Mouse (Mus musculus) MEL (cell line): ENCODE data around the gene Emilin2. TPM values are rescaled to one million over a fixed set of nuclear protein-coding genes. Genes with fewer than 3 reads are reported as not detected.

Experiments used
- DNase-seq: peaks from one replicate; pipeline ENCODE4 v3.0.0; 2011; ENCODE audit warnings: low read depth, low spot score
- H3K27ac ChIP-seq: 2 replicates; pipeline ENCODE4 v1.5.1; 2012; ENCODE audit warnings: low read depth, mild to moderate bottlenecking, control low read depth, low read length, moderate library complexity; ENCODE audit not compliant: control insufficient read depth
- H3K27me3 ChIP-seq, 2 experiments: fragments of 150-350 bp in 1 of 2; sonication (generic) in 1 of 2; 2 replicates each; pipeline ENCODE4 v1.6.1; 2012; ENCODE audit warnings: low read length in 2 of 2, mild to moderate bottlenecking in 2 of 2, improper control_type of control experiment in 1 of 2, moderate library complexity in 1 of 2; ENCODE audit not compliant: insufficient read depth in 2 of 2, control insufficient read depth in 1 of 2
- H3K36me3 ChIP-seq, 2 experiments: 2 replicates each; pipeline ENCODE4 v1.6.1; 2012 to 2014; ENCODE audit warnings: low read length in 2 of 2, improper control_type of control experiment in 1 of 2, inconsistent platforms in 1 of 2, mild to moderate bottlenecking in 1 of 2; ENCODE audit not compliant: insufficient read depth in 2 of 2, control insufficient read depth in 1 of 2
- H3K4me1 ChIP-seq, 2 experiments: fragments of 150-350 bp in 1 of 2; sonication (generic) in 1 of 2; 2 replicates each; pipeline ENCODE4 v1.6.1; 2012; ENCODE audit warnings: low read length in 2 of 2, improper control_type of control experiment in 1 of 2, mild to moderate bottlenecking in 1 of 2; ENCODE audit not compliant: insufficient read depth in 2 of 2, control insufficient read depth in 1 of 2
- H3K4me3 ChIP-seq, 2 experiments: fragments of 150-350 bp in 1 of 2; sonication (generic) in 1 of 2; 2 replicates each; pipeline ENCODE4 v1.5.1; 2012; ENCODE audit warnings: low read depth in 2 of 2, low read length in 2 of 2, mild to moderate bottlenecking in 2 of 2, moderate library complexity in 2 of 2, control low read depth in 1 of 2, improper control_type of control experiment in 1 of 2; ENCODE audit not compliant: control insufficient read depth in 1 of 2, insufficient read depth in 1 of 2
- H3K79me2 ChIP-seq: 2 replicates; pipeline ENCODE4 v1.6.1; 2012; ENCODE audit warnings: mild to moderate bottlenecking, low read length, moderate library complexity; ENCODE audit not compliant: control insufficient read depth, poor library complexity, insufficient read depth
- H3K9ac ChIP-seq: 2 replicates; pipeline ENCODE4 v1.6.1; 2012; ENCODE audit warnings: low read depth, mild to moderate bottlenecking, control low read depth, low read length, moderate library complexity; ENCODE audit not compliant: control insufficient read depth, poor library complexity, severe bottlenecking
- H3K9me3 ChIP-seq: fragments of 150-350 bp; sonication (generic); replicated peaks from 2 replicates; pipeline ENCODE4 v1.6.1; 2012; ENCODE audit warnings: mild to moderate bottlenecking, low read length, improper control_type of control experiment, moderate library complexity; ENCODE audit not compliant: insufficient read depth
- ELF1 ChIP-seq: IDR thresholded peaks from 2 replicates; pipeline ENCODE4 v1.6.1; 2014; ENCODE audit warnings: low read depth, mild to moderate bottlenecking, inconsistent platforms, low read length, improper control_type of control experiment, moderate library complexity
- EP300 ChIP-seq, 2 experiments: IDR thresholded peaks; 2 replicates each; pipeline ENCODE4 v1.6.1; 2011; ENCODE audit warnings: improper control_type of control experiment in 2 of 2, low read length in 2 of 2, low read depth in 1 of 2, mild to moderate bottlenecking in 1 of 2
- ETS1 ChIP-seq: IDR thresholded peaks from 2 replicates; pipeline ENCODE4 v1.6.1; 2012; ENCODE audit warnings: low read depth, mild to moderate bottlenecking, inconsistent platforms, low read length, improper control_type of control experiment, moderate library complexity
- HCFC1 ChIP-seq: IDR thresholded peaks from 2 replicates; pipeline ENCODE4 v1.6.1; 2012; ENCODE audit warnings: low read depth, mild to moderate bottlenecking, inconsistent platforms, low read length, improper control_type of control experiment, moderate library complexity
- MAFK ChIP-seq: IDR thresholded peaks from 2 replicates; pipeline ENCODE4 v1.6.1; 2011; ENCODE audit warnings: low read depth, mild to moderate bottlenecking, low read length, improper control_type of control experiment, borderline replicate concordance
- MAZ ChIP-seq: IDR thresholded peaks from 2 replicates; pipeline ENCODE4 v1.6.1; 2012; ENCODE audit warnings: low read depth, mild to moderate bottlenecking, inconsistent platforms, low read length, improper control_type of control experiment
- MEF2A ChIP-seq: IDR thresholded peaks from 2 replicates; pipeline ENCODE4 v1.6.1; 2014; ENCODE audit warnings: low read depth, mild to moderate bottlenecking, inconsistent platforms, low read length, improper control_type of control experiment; ENCODE audit not compliant: poor library complexity, insufficient replicate concordance, severe bottlenecking; ENCODE audit errors: extremely low read depth
- MYB ChIP-seq: IDR thresholded peaks from 2 replicates; pipeline ENCODE4 v1.6.1; 2011; ENCODE audit warnings: mild to moderate bottlenecking, low read depth, low read length, improper control_type of control experiment
- MYC ChIP-seq: IDR thresholded peaks from 2 replicates; pipeline ENCODE4 v1.6.1; 2011; ENCODE audit warnings: low read depth, mild to moderate bottlenecking, low read length, improper control_type of control experiment, moderate library complexity
- POLR2A ChIP-seq, 2 experiments: IDR thresholded peaks; 2 replicates each; pipeline ENCODE4 v1.6.1; 2011 to 2012; ENCODE audit warnings: low read length in 2 of 2, mild to moderate bottlenecking in 2 of 2, control low read depth in 1 of 2, improper control_type of control experiment in 1 of 2, low read depth in 1 of 2, moderate library complexity in 1 of 2; ENCODE audit not compliant: control insufficient read depth in 1 of 2, insufficient read depth in 1 of 2, poor library complexity in 1 of 2
- POLR2AphosphoS5 ChIP-seq: IDR thresholded peaks from 2 replicates; pipeline ENCODE4 v1.6.1; 2012; ENCODE audit warnings: low read depth, borderline replicate concordance, mild to moderate bottlenecking, inconsistent platforms, low read length, moderate library complexity, mixed read lengths
- SMC3 ChIP-seq: IDR thresholded peaks from 2 replicates; pipeline ENCODE4 v1.6.1; 2011; ENCODE audit warnings: low read depth, low read length, improper control_type of control experiment
- TBP ChIP-seq: IDR thresholded peaks from 2 replicates; pipeline ENCODE4 v1.8.0; 2011; ENCODE audit warnings: low read depth, low read length, improper control_type of control experiment
- TCF12 ChIP-seq: IDR thresholded peaks from 2 replicates; pipeline ENCODE4 v1.6.1; 2014; ENCODE audit warnings: low read depth, mild to moderate bottlenecking, inconsistent platforms, low read length, improper control_type of control experiment, moderate library complexity
- USF2 ChIP-seq, 2 experiments: IDR thresholded peaks; 2 replicates each; pipeline ENCODE4 v1.6.1; 2011 to 2012; ENCODE audit warnings: improper control_type of control experiment in 2 of 2, low read length in 2 of 2, borderline replicate concordance in 1 of 2, inconsistent platforms in 1 of 2, low read depth in 1 of 2, mild to moderate bottlenecking in 1 of 2; ENCODE audit not compliant: insufficient read depth in 1 of 2
- ZMIZ1 ChIP-seq: IDR thresholded peaks from 2 replicates; pipeline ENCODE4 v1.6.1; 2012; ENCODE audit warnings: low read depth, mild to moderate bottlenecking, inconsistent platforms, low read length, improper control_type of control experiment, moderate library complexity
- polyA plus RNA-seq, 2 experiments: library from polyadenylated mRNA; stranded (reverse) in 1 of 2; unstranded in 1 of 2; fragments of >175 nt in 1 of 2; fragments of >200 nt in 1 of 2; gene quantifications; 2 replicates each; pipeline versions ENCODE4 v1.2.1 to v1.2.4; 2012; ENCODE audit warnings: low replicate concordance in 2 of 2, low read depth in 1 of 2; ENCODE audit not compliant: insufficient read length in 2 of 2, insufficient read depth in 1 of 2, missing spikeins in 1 of 2
- total RNA-seq: library from RNA; depleted of rRNA; stranded (reverse); fragments of 300-350 nt; gene quantifications from 2 replicates; pipeline ENCODE4 v1.2.3, GENCODE M21; 2012

Gene Emilin2
- total and polyA plus RNA-seq, 3 experiments = 37.4 to 95.5 (median 92.6) TPM

GRCm38 (mm10) chr17:71288145-71288758 lies 23.5 kb downstream of the Emilin2 start (continued):
- TF ChIP-seq ELF1 = no peak
- no peak for TF ChIP-seq MAFK
- no peak for TF ChIP-seq MYB

GRCm38 (mm10) chr17:71287586-71287985 lies 24.2 kb downstream of the Emilin2 start:
- peak; percentile 58 for DNase-seq
- peaks cover 31% of the 10 kb centered on the region for H3K79me2 ChIP-seq
- TF ChIP-seq MAFK = no peak
- TF ChIP-seq MAZ = 0 out of 2 replicates have a peak, but pooled peaks have one; percentile 2
- H3K9me3 ChIP-seq = no peaks in the 10 kb centered on the region
- H3K27ac ChIP-seq = peak overlapping the region; percentile 94
- no peak overlapping the region; a peak in 1 of 4 replicates for H3K4me3 ChIP-seq
- H3K27me3 ChIP-seq = no peaks in the 10 kb centered on the region
- H3K9ac ChIP-seq = peak overlapping the region; percentile 18; the same call in 1 of the 2 replicates
- H3K4me1 ChIP-seq = peaks cover 58 to 71% of the 10 kb centered on the region in 2 experiments
- H3K36me3 ChIP-seq = peaks cover 2 to 72% of the 10 kb centered on the region in 2 experiments; a peak in 3 of 4 replicates

GRCm38 (mm10) chr17:71285929-71286328 lies 25.8 kb downstream of the Emilin2 start:
- Histone ChIP-seq H3K79me2 (peaks cover 31% of the 10 kb centered on the region), H3K27ac (peak overlapping the region; percentile 67), H3K36me3 (peaks cover 2 to 57% of the 10 kb centered on the region in 2 experiments; a peak in 3 of 4 replicates), H3K27me3 (no peaks in the 10 kb centered on the region), H3K4me3 (no peak overlapping the region), H3K9me3 (no peaks in the 10 kb centered on the region), H3K4me1 (peaks cover 48 to 55% of the 10 kb centered on the region in 2 experiments), H3K9ac (peak overlapping the region; percentile 56)
- TF ChIP-seq ELF1 (no peak), EP300 (IDR thresholded peaks at IDR 0.05; ENCODE audit: low read depth in 1 of 2, low read length in 2 of 2) (peak in 1 of 2 experiments; percentile 56; a peak in 2 of 4 replicates), HCFC1 (no peak), POLR2A (IDR thresholded peaks at IDR 0.05; ENCODE audit: control insufficient read depth in 1 of 2, insufficient read depth in 1 of 2, low read depth in 1 of 2, low read length in 2 of 2, poor library complexity in 1 of 2) (peak in 1 of 2 experiments; percentile 53; a peak in 2 of 4 replicates), MYB (0 out of 2 replicates have a peak, but pooled peaks have one; percentile 9), TCF12 (no peak), POLR2AphosphoS5 (no peak), ZMIZ1 (0 out of 2 replicates have a peak, but pooled peaks have one; percentile 12), SMC3 (no peak), MEF2A (no peak), MYC (no peak), USF2 (IDR thresholded peaks at IDR 0.05; ENCODE audit: borderline replicate concordance in 1 of 2, insufficient read depth in 1 of 2, low read depth in 1 of 2, low read length in 2 of 2) (no peak), TBP (peak; percentile 53; the same call in 1 of the 2 replicates), ETS1 (peak; percentile 35; the same call in 1 of the 2 replicates)
- peak; percentile 83 for DNase-seq
